Mouse (Mus musculus) kidney, embryonic 15.5 days (tissue): ENCODE measurements around the gene Gm9745. TPM values are rescaled to one million over a fixed set of nuclear protein-coding genes. Genes with fewer than 3 reads are reported as not detected.

ENCODE experiments used
- microRNA-seq: library from miRNA; unstranded; fragments of <30 nt; microRNA quantifications from one replicate; pipeline ENCODE4, GENCODE M21; 2016
- polyA plus RNA-seq: library from polyadenylated mRNA; unstranded; fragments of >200 nt; fragmentation: Nextera tagmentation; extraction: Ambion mirVana; gene quantifications from 2 replicates; pipeline ENCODE4 v1.2.1, GENCODE M21; 2015

Gene Gm9745
- polyA plus RNA-seq, 1 experiment from 2014 or later: not detected

Small RNAs within 50 kb of the gene (microRNA-seq; reads per million reads assigned to microRNA genes)
- not detected for gene Gm22750

Other genes starting within 250 kb of the Gm9745 start
- 19.3 and 20.8 TPM in 2 replicates for gene Wdr37, start 76.3 kb downstream of the Gm9745 start, polyA plus RNA-seq
- gene Idi1, start 62.7 kb downstream of the Gm9745 start, polyA plus RNA-seq: 67.8 and 73.0 TPM in 2 replicates
- not detected in 2 replicates for gene Idi2, start 4.6 kb upstream of the Gm9745 start, polyA plus RNA-seq
- 80.9 and 86.5 TPM in 2 replicates for gene Gtpbp4, start 47.9 kb upstream of the Gm9745 start, polyA plus RNA-seq
- gene Larp4b, start 145.7 kb upstream of the Gm9745 start, polyA plus RNA-seq: 34.5 and 35.2 TPM in 2 replicates